Mouse (Mus musculus) intestine, embryonic 16.5 days (tissue): ENCODE results near the gene Zfp654. TPM values are rescaled to one million over a fixed set of nuclear protein-coding genes. Genes with fewer than 3 reads are reported as not detected.
A peak's percentile ranks its signal among the peaks of the same experiment; 100 is the strongest.
"Not testable (repeated sequence)": the region's sequence is repeated elsewhere in the genome, so short reads cannot be mapped to it uniquely, and the experiment has no call there.

Source experiments
- ATAC-seq: fragments of 200-750 bp; cut with Nextera tagmentation; 2 replicates; pipeline ENCODE4 v1.8.0; 2017; ENCODE audit warnings: moderate TSS enrichment, moderate library complexity
- H3K27ac ChIP-seq: fragments of 300-500 bp; sonication (generic); 2 replicates; pipeline ENCODE4 v1.5.1; 2014; ENCODE audit warnings: mild to moderate bottlenecking, low read length
- H3K27me3 ChIP-seq: fragments of 300-500 bp; sonication (generic); replicated peaks from 2 replicates; pipeline ENCODE4 v1.6.1; 2014; ENCODE audit warnings: low read length, control low read depth, mixed read lengths; ENCODE audit not compliant: control insufficient read depth, insufficient read depth
- H3K36me3 ChIP-seq: fragments of 300-500 bp; sonication (generic); 2 replicates; pipeline ENCODE4 v1.6.1; 2014; ENCODE audit warnings: low read length, control low read depth; ENCODE audit not compliant: control insufficient read depth, insufficient read depth
- H3K4me1 ChIP-seq: fragments of 300-500 bp; sonication (generic); 2 replicates; pipeline ENCODE4 v1.6.1; 2014; ENCODE audit warnings: low read length, control low read depth, mixed read lengths; ENCODE audit not compliant: control insufficient read depth, insufficient read depth
- H3K4me2 ChIP-seq: fragments of 300-500 bp; sonication (generic); 2 replicates; pipeline ENCODE4 v1.6.1; 2014; ENCODE audit warnings: low read depth, low read length, control low read depth
- H3K4me3 ChIP-seq: fragments of 300-500 bp; sonication (generic); 2 replicates; pipeline ENCODE4 v1.5.1; 2014; ENCODE audit warnings: mild to moderate bottlenecking, low read length
- H3K9ac ChIP-seq: fragments of 300-500 bp; sonication (generic); 2 replicates; pipeline ENCODE4 v1.6.1; 2014; ENCODE audit warnings: low read depth, low read length
- H3K9me3 ChIP-seq: fragments of 300-500 bp; sonication (generic); 2 replicates; pipeline ENCODE4 v1.6.1; 2016; ENCODE audit warnings: low read length, control low read depth; ENCODE audit not compliant: control insufficient read depth
- WGBS: fragments of 180-500 bp; shearing (Covaris S2); extraction: QIAGEN DNeasy Blood & Tissue Kit; methylation state at CpG from one replicate; pipeline ENCODE4 v1.1.7; 2014; 5-methylcytosine and 5-hydroxymethylcytosine counted together
- polyA plus RNA-seq: library from polyadenylated mRNA; unstranded; fragments of >200 nt; fragmentation: Nextera tagmentation; extraction: Ambion mirVana; gene quantifications from 2 replicates; pipeline ENCODE4 v1.2.1, GENCODE M21; 2015

Zfp654 gene
- polyA plus RNA-seq, 1 experiment from 2014 or later, result 3.7 TPM

DNA sequence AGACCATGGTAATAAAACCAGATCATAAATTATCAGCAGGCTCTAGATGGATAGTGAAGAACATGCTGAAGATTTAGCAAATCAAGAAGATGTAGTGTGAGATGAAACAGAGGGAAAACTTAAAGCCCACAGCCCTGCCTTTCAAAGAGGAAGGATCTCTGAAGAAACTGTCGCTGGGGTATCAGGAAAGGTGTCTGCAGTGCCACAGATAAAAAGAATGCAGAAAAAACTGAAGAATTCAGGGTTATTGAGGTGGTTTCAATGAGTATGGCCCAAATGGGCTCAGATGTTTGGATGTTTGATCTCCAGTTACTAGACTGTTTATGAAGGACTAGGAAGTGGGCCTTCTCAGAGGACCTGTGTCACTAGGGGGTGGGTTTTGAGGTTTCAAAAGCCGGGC is 18.2 kb upstream of the Zfp654 start:
- H3K4me1 ChIP-seq, result no peaks in the 10 kb centered on the region
- H3K9me3 ChIP-seq, result no peaks in the 10 kb centered on the region
- WGBS, result 71% methylated on average over 2 of the region's 2 CpGs
- no peaks in the 10 kb centered on the region for H3K27me3 ChIP-seq
- no peak overlapping the region for H3K9ac ChIP-seq
- no peaks in the 10 kb centered on the region for H3K36me3 ChIP-seq
- no peak overlapping the region for H3K4me2 ChIP-seq
- no peak for ATAC-seq
- no peak overlapping the region for H3K4me3 ChIP-seq
- no peak overlapping the region for H3K27ac ChIP-seq

DNA sequence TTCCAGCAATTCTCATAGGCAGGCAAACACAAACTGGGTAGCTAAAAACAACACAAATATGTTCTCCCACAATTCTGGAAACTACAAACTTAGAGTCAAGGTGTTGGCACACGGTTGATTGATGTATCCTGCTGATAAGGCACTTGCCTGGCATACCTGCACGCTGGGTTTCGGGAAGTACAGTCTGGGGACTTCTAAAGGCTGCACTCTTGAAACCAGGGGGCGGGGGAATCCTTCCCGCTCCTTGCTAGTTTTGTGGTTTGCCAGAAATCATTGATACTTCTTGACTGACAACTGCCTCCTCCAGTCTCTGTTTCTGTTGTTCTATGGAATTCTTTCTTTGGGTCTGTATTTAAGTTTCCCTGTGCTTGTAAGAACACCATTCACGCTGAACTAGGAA is 17.2 kb upstream of the Zfp654 start:
- no peaks in the 10 kb centered on the region for H3K4me1 ChIP-seq
- no peak overlapping the region for H3K4me2 ChIP-seq
- H3K27ac ChIP-seq, result no peak overlapping the region
- 75% methylated on average over 6 of the region's 6 CpGs for WGBS
- no peak for ATAC-seq
- no peak overlapping the region for H3K4me3 ChIP-seq
- H3K9me3 ChIP-seq, result no peaks in the 10 kb centered on the region
- no peak overlapping the region for H3K9ac ChIP-seq
- H3K27me3 ChIP-seq, result no peaks in the 10 kb centered on the region
- H3K36me3 ChIP-seq, result no peaks in the 10 kb centered on the region

DNA sequence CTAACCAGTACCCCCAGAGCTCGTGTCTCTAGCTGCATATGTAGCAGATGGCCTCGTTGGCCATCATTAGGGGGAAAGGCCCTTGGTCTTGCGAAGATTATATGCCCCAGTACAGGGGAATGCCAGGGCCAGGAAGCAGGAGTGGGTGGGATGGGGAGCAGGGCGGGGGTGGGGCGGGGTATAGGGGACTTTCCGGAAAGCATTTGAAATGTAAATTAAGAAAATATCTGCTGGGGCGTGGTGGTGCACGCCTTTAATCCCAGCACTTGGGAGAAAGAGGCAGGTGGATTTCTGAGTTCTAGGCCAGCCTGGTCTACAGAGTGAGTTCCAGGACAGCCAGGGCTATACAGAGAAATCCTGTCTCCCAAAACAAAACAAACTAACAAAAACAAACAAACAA is 14.4 kb upstream of the Zfp654 start:
- H3K36me3 ChIP-seq, H3K9ac ChIP-seq, H3K9me3 ChIP-seq, ATAC-seq, H3K27ac ChIP-seq, H3K4me1 ChIP-seq, H3K27me3 ChIP-seq, H3K4me3 ChIP-seq, H3K4me2 ChIP-seq: not testable (repeated sequence)
- 85% methylated on average over 8 of the region's 8 CpGs for WGBS

DNA sequence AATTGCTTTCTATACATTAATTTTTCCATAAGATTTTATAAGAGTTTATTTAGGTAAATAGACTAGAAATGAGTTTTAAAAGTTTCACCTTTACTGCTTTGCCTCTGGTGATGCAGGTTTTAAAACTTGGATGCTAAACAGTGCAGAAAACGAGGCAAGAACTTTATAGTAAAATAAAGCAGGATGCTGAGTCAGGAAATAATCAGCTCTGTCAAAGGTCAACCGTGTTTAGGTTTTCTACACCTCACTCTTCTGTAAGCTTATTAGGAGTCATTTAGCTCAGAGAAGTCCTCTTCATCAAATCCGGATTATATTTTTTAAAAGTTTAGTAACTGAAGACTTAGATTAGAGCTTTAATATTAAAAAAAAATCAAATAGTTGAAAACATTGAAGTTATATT is 5.5 kb upstream of the Zfp654 start:
- peaks cover 10% of the 10 kb centered on the region for H3K4me1 ChIP-seq
- H3K4me2 ChIP-seq, result no peak overlapping the region
- H3K9ac ChIP-seq, result no peak overlapping the region
- no peak overlapping the region for H3K4me3 ChIP-seq
- H3K9me3 ChIP-seq, result no peaks in the 10 kb centered on the region
- peaks cover 8% of the 10 kb centered on the region; the same call in 1 of the 2 replicates for H3K36me3 ChIP-seq
- H3K27me3 ChIP-seq, result no peaks in the 10 kb centered on the region
- WGBS, result 89% methylated on average over 3 of the region's 3 CpGs
- ATAC-seq, result no peak
- H3K27ac ChIP-seq, result no peak overlapping the region

DNA sequence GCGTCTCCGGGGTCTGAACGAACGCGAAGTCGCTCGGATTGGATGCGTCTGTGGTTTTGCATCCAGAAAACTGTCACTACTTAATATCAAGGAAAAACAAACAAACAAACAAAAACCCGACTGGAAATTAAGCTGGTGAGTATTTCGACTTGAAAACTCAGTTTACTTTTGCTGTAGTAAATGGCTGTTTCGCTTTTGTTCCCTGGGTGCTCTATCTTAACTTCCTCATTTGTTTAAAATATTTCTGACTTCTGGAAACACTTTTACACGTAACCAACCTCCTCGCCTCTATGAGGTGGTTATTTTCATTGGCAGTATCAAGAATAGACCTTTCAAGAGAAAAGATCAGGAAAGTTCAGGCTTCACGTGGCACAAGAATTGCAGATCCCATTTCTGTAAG is 1.4 kb upstream of the Zfp654 start:
- Histone ChIP-seq H3K4me1 (peaks cover 12% of the 10 kb centered on the region), H3K4me3 (peak overlapping the region; percentile 97), H3K9me3 (no peaks in the 10 kb centered on the region), H3K27ac (peak overlapping the region; percentile 92), H3K36me3 (peaks cover 8% of the 10 kb centered on the region; the same call in 1 of the 2 replicates), H3K27me3 (no peaks in the 10 kb centered on the region), H3K4me2 (peak overlapping the region; percentile 72), H3K9ac (peak overlapping the region; percentile 80)
- 3% methylated on average over 14 of the region's 14 CpGs for WGBS
- no peak for ATAC-seq

DNA sequence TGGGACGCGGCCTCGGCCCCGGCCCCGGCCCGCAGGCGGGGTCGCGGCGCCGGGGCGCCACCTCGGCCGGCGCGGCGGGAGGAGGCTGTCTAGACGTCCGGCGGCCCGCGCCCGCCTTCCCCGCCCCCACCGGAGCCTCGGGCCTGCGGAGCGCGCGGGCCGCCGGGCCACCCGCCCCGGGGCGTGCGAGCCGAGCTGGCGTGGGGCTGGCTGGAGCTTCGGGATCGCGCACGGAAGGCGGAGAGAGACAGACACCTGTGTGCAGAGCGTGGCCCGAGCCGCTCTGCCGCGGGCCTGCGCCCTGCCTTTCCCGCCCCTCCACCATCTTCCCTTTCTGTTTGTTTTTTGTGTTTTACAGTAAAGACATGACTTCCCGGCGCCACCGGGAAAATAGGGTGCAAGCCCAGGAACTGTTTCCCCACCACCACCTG is 1.0 kb upstream of the Zfp654 start:
- peak overlapping the region; percentile 92 for H3K27ac ChIP-seq
- H3K4me2 ChIP-seq, result peak overlapping the region; percentile 72
- peak; percentile 44 for ATAC-seq
- 0% methylated on average over 21 of the region's 53 CpGs for WGBS
- no peaks in the 10 kb centered on the region for H3K27me3 ChIP-seq
- H3K36me3 ChIP-seq, result peaks cover 8% of the 10 kb centered on the region; the same call in 1 of the 2 replicates
- H3K9me3 ChIP-seq, result no peaks in the 10 kb centered on the region
- H3K9ac ChIP-seq, result peak overlapping the region; percentile 80
- peaks cover 12% of the 10 kb centered on the region for H3K4me1 ChIP-seq
- H3K4me3 ChIP-seq, result peak overlapping the region; percentile 97

DNA sequence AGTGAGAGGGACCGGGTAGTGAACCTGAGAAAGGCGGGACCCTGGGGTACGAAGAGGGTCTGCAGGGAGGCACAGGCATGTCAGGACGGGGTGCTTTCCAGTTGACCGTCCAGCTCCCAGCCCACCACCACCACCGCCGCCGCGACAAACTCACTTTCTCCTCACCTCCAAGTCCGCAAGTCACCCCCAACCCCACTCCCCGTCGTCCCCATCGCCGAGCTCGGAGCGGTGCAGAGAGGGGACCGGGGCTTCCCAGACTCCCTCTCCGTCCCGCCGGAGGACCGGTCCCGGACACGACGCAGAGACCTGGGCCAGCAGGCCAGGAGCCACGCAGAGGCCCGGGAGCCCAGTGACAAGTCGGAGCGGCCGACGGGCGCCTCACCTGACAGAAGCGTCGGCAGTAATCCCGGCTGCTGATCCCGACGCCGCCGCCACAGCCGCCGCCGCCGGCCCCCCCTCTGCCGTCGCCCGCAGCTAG is 328 bp downstream of the Zfp654 start:
- peak overlapping the region; percentile 97 for H3K4me3 ChIP-seq
- under 1% methylated on average over 45 of the region's 45 CpGs for WGBS
- peak overlapping the region; percentile 94 for H3K27ac ChIP-seq
- no peaks in the 10 kb centered on the region for H3K27me3 ChIP-seq
- peaks cover 12% of the 10 kb centered on the region for H3K4me1 ChIP-seq
- H3K36me3 ChIP-seq, result peaks cover 6% of the 10 kb centered on the region; the same call in 1 of the 2 replicates
- peak overlapping the region; percentile 95 for H3K4me2 ChIP-seq
- peak; percentile 59 for ATAC-seq
- H3K9ac ChIP-seq, result peak overlapping the region; percentile 91
- H3K9me3 ChIP-seq, result no peaks in the 10 kb centered on the region

DNA sequence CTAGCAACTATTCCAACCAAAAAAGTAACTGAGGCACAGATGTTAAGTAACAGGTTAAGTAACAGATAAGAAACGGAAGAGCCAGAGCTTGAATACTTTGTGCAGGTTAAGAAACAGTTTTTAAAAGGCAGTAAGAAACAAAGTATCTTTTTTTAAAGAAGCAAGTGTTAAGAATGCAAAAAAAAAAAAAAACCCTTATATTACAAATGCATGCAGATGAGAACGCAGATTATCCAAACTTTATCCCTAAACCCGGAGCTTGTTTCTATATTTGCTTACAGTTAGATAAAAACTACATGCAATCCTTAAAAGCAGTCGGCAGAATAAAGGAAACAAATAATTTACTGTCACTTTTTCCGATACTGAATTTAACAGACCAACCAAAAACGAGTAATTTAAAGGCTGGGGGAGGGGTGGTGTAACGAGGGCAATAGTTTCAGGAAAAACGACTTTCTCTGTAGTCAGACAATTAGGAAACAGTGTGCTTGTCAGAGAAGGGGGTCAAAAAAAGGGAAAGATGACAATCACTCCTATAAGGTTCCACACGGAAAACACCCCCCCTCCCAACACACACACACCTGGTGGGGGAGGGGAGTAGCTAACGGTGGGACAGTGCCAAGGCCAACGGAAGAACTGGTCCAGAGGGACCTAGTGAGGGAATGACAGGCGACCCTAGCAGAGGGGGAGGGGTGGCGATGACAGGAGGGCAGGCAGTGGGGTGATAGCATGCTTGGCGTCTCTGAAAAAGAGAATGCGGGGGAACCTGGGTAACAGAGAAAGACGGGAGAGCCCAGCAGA is 966 bp downstream of the Zfp654 start:
- H3K4me2 ChIP-seq, result peak overlapping the region; percentile 95
- peaks cover 1% of the 10 kb centered on the region; the same call in 1 of the 2 replicates for H3K36me3 ChIP-seq
- H3K4me1 ChIP-seq, result peaks cover 12% of the 10 kb centered on the region
- no peaks in the 10 kb centered on the region for H3K9me3 ChIP-seq
- peak overlapping the region; percentile 97 for H3K4me3 ChIP-seq
- peak overlapping the region; percentile 94; the same call in 1 of the 2 replicates for H3K27ac ChIP-seq
- H3K27me3 ChIP-seq, result no peaks in the 10 kb centered on the region
- H3K9ac ChIP-seq, result peak overlapping the region; percentile 91
- ATAC-seq, result no peak; the same call in 1 of the 2 replicates
- WGBS, result 2% methylated on average over 16 of the region's 16 CpGs

DNA sequence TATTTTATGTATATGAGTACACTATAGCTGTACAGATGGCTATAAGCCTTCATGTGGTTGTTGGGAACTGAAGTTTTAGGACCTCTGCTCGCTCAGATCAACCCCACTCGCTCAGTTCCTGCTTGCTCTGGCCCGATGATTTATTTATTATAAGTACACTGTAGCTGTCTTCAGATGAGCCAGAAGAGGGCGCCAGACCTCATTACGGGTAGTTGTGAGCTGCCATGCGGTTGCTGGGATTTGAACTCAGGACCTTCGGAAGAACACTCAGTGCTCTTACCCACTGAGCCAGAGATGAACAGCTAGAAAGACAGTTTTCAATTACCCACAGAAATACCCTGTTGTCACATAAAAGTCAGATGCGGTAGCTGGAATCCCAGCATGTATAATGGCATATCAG is 5.5 kb downstream of the Zfp654 start:
- 89% methylated on average over 8 of the region's 8 CpGs for WGBS
- H3K27me3 ChIP-seq, result no peaks in the 10 kb centered on the region

More for the DNA sequence above, 5.5 kb downstream of the Zfp654 start:
- Histone ChIP-seq H3K27ac (no peak overlapping the region), H3K4me3 (no peak overlapping the region), H3K36me3 (no peaks in the 10 kb centered on the region), H3K9me3 (no peaks in the 10 kb centered on the region), H3K4me1 (peaks cover 2% of the 10 kb centered on the region; the same call in 1 of the 2 replicates), H3K4me2 (no peak overlapping the region), H3K9ac (no peak overlapping the region)
- no peak for ATAC-seq
